Mouse (Mus musculus): ENCODE measurements at regions not wholly inside any gene's neighbourhood (a gene's known extent, or its start where the extent isn't known, plus 50 kb on each side); places are given as distances from the start of the nearest gene placed in this dataset.

DNA sequence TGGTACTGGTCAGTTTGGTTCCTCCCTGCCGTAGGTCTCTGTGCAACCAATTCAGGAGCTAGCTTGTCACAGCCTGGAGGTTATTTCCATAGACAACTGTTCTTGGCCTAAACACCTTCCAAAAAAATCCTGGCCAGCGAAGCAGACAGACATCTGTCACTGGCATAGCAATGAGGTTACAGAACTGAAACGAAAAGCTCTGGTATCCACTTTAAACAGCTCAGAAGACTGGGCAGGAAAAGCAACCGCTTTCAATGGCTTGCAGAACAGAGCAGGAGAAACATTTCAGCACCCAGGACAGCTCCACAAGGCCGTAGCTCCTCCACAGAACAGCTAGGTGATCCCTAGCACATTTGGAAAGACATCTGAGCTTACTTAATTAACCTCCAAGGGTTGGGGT lies 72.1 kb downstream of the Chst1 start:
- TF ChIP-seq TBP (conservative IDR thresholded peaks at IDR 0.05; ENCODE audit: low read depth, low read length) (no peak), ELF1 (IDR thresholded peaks at IDR 0.05; ENCODE audit: low read depth, low read length) (no peak), CTCF (conservative IDR thresholded peaks at IDR 0.05 in 1 of 2, IDR thresholded peaks at IDR 0.05 in 1 of 2; ENCODE audit: low read depth in 2 of 2, low read length in 2 of 2) (no peak), POLR2A (IDR thresholded peaks at IDR 0.05; ENCODE audit: low read depth, low read length) (no peak), KAT2A (IDR thresholded peaks at IDR 0.05; ENCODE audit: insufficient replicate concordance, low read length) (no peak)
